Mouse (Mus musculus): ENCODE measurements around the gene Qsox2. TPM values are rescaled to one million over a fixed set of nuclear protein-coding genes. Genes with fewer than 3 reads are reported as not detected.

Gene Qsox2
- polyA plus RNA-seq, 1 experiment from 2014 or later = 15.6 TPM

DNA sequence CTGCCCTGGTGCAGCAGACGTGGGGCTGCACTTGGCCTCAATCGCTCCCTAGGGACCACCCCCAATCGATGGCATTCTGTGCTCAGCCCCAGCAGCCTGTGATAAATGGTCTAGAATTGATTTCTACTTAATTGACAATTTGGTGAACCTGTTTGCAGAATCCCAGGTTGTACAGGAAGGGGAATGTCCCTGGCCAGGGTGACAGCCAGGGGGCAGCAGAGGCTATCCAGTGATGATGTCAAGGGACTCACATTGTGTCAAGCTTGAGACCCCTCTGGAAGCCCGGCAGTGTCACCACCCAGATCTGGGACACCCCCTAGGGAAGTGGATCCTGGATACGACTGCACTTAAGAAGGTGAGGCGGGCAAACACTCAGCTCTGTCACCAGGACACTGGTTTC is 54.7 kb downstream of the Qsox2 start:
- 22% methylated on average over 6 of the region's 6 CpGs for WGBS
- no peak for ATAC-seq (replicated peaks)
- H3K27ac ChIP-seq (replicated peaks) = no peak overlapping the region

DNA sequence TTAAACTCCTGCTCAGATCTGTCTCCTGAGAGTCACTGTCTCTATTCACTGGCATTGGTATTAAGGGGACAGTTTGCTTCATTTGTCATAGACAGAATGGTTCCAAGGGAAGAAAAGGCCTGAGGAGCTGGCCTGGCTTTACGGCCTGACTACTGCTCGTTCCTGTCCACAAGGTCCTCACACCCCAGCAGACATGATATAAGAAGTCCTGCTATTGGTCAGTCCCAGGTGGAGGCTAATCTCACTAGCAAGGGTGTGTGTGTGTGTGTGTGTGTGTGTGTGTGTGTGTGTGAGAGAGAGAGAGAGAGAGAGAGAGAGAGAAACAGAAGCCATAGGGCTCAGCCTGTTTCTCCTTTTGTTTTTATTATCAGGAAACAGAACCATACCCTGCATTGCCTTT is 60.1 kb downstream of the Qsox2 start:
- Histone ChIP-seq H3K4me1 (no peaks in the 10 kb centered on the region), H3K36me3 (no peaks in the 10 kb centered on the region), H3K9ac (replicated peaks) (no peak overlapping the region), H3K27me3 (no peaks in the 10 kb centered on the region), H3K9me3 (no peaks in the 10 kb centered on the region), H3K4me3 (no peak overlapping the region), H3K4me2 (replicated peaks) (no peak overlapping the region), H3K27ac (replicated peaks) (no peak overlapping the region)
- 56% methylated on average over 2 of the region's 2 CpGs for WGBS
- ATAC-seq (replicated peaks) = no peak

More for the DNA sequence above, 54.7 kb downstream of the Qsox2 start:
- H3K4me1 ChIP-seq = no peaks in the 10 kb centered on the region
- H3K4me3 ChIP-seq = no peak overlapping the region
- H3K4me2 ChIP-seq (replicated peaks) = no peak overlapping the region
- H3K36me3 ChIP-seq = no peaks in the 10 kb centered on the region
- no peak overlapping the region for H3K9ac ChIP-seq (replicated peaks)
- no peaks in the 10 kb centered on the region for H3K9me3 ChIP-seq
- no peaks in the 10 kb centered on the region for H3K27me3 ChIP-seq

DNA sequence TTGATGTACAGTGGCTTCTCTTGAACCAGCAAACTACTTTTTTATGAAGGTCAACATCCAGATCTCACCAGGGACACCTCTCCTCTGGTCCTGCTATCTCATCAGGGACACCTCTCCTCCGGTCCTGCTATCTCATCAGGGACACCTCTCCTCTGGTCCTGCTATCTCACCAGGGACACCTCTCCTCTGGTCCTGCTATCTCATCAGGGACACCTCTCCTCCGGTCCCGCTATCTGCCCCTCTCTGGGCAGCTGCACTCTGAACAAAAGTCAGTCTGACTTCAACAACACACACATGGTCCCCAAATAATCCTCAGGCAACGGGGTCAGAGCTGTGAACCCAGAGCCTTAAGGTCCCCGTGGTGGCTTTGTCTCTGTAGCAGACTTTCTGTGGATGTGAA is 60.6 kb downstream of the Qsox2 start:
- WGBS = 59% methylated on average over 5 of the region's 5 CpGs
- Histone ChIP-seq H3K9me3 (no peaks in the 10 kb centered on the region), H3K36me3 (no peaks in the 10 kb centered on the region), H3K4me2 (replicated peaks) (no peak overlapping the region), H3K27me3 (no peaks in the 10 kb centered on the region), H3K9ac (replicated peaks) (no peak overlapping the region), H3K4me3 (no peak overlapping the region), H3K4me1 (no peaks in the 10 kb centered on the region), H3K27ac (replicated peaks) (no peak overlapping the region)
- ATAC-seq (replicated peaks) = no peak

DNA sequence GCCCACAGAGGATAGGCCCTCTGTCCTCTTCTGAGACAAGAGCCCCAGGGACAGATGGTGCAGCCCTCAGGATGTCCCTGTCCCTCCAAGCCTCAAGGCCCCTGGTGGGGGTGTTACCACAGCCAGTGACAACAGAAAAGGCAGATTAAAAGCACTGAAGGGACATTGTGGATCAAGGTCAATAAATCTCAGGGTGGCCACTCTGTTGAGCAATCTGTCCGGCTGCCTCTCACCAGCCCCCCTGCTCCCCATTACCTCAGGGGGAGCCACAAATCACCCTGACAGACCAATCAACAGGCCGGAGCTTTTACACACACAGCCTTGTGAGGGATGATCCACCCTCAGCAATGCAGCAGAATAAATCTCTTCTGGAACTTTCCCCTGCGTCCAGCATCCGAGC is 62.1 kb downstream of the Qsox2 start:
- Histone ChIP-seq H3K4me1 (no peaks in the 10 kb centered on the region), H3K27ac (replicated peaks) (no peak overlapping the region), H3K9ac (replicated peaks) (no peak overlapping the region), H3K4me2 (replicated peaks) (no peak overlapping the region), H3K27me3 (no peaks in the 10 kb centered on the region), H3K9me3 (no peaks in the 10 kb centered on the region), H3K4me3 (no peak overlapping the region), H3K36me3 (no peaks in the 10 kb centered on the region)
- ATAC-seq (replicated peaks) = no peak
- WGBS = 47% methylated on average over 4 of the region's 4 CpGs

DNA sequence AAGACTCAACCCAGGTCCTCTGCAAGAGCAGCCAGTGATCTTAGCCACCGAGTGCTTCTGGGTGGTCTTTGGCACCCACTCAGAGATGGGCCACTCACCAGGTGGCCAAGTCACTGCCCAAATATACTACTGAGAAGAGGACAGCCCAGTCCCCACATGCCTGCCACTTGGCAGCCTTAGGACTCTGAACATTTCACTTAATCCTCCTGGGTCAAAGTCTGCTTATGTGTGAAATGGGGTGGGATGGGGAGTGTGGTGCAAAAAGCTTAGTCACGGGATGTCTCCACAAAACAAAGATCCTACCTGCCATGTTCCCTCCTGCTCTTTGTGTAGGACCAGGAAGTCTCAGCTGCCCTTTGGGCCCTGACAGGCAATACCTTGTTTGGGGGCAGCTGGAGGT is 65.2 kb downstream of the Qsox2 start:
- WGBS = 88% methylated on average over 2 of the region's 2 CpGs
- H3K9me3 ChIP-seq = no peaks in the 10 kb centered on the region

DNA sequence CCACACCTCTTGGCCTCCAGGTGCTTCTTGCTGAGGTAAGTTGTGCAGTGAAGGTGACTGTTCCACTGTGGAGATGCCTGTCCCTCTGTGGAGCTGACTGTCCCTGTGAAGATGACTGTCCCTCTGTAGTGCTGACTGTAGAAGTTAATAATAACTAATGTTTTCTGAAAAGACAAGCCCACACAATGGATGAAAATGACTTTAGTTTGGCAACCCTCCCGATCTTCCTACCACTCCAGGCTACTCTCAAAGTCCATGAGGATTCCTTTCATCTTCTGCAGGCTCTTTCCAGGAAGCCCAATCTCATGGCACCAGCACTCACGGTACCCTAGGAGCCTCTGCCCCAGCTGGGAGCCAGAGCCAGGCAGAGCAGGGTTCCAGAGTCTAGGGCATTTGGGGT is 66.9 kb downstream of the Qsox2 start:
- no peak overlapping the region for H3K4me3 ChIP-seq
- 59% methylated on average over 2 of the region's 2 CpGs for WGBS
- H3K4me1 ChIP-seq = 0 out of 2 replicates have a peak, but pooled peaks cover 6% of the 10 kb centered on the region
- no peak overlapping the region for H3K4me2 ChIP-seq (replicated peaks)
- no peaks in the 10 kb centered on the region for H3K36me3 ChIP-seq
- ATAC-seq (replicated peaks) = no peak
- H3K9me3 ChIP-seq = no peaks in the 10 kb centered on the region
- no peak overlapping the region for H3K27ac ChIP-seq (replicated peaks)
- H3K9ac ChIP-seq (replicated peaks) = no peak overlapping the region
- H3K27me3 ChIP-seq = no peaks in the 10 kb centered on the region

More for the DNA sequence above, 65.2 kb downstream of the Qsox2 start:
- Histone ChIP-seq H3K4me1 (0 out of 2 replicates have a peak, but pooled peaks cover 6% of the 10 kb centered on the region), H3K4me3 (no peak overlapping the region), H3K27me3 (no peaks in the 10 kb centered on the region), H3K36me3 (no peaks in the 10 kb centered on the region), H3K9ac (replicated peaks) (no peak overlapping the region), H3K4me2 (replicated peaks) (no peak overlapping the region), H3K27ac (replicated peaks) (no peak overlapping the region)
- ATAC-seq (replicated peaks) = no peak

DNA sequence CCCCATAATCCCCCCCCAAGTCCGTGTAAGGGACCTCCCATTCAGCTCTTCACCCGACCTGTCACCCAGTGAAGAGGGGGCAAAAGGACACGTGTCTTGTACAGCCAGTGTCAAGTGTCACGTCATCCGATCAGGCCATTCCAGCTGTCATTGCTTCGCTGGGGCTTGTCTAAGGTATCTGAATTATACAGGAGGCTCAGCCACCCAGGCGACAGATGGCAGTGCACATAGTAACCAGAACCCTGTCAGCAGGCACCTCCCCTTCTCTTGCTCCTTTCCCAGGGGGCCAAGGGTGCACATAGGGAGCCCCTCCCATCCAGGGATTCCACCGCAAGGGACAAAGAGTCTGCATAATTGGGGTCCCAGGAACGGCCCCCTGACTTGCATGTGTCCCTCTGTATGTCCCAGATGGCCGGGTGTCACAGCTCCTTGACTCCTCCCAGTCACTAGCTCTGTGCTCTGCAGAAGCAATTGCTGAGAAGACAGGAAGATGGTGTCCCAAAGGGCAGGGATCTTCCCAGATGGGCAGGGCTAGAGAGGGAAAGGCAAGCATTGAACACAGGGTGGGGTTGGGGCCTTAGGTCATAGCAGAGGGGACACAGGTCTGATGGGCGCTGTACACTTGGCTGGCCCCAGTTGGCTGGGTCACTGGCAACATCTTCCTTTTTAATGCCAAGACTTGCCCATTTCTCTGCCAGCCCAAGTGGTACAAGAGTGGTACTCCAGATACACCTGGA is 68.3 kb downstream of the Qsox2 start:
- no peaks in the 10 kb centered on the region for H3K36me3 ChIP-seq
- ATAC-seq (replicated peaks) = no peak
- no peak overlapping the region for H3K4me3 ChIP-seq
- no peak overlapping the region for H3K9ac ChIP-seq (replicated peaks)
- no peak overlapping the region for H3K4me2 ChIP-seq (replicated peaks)
- H3K9me3 ChIP-seq = no peaks in the 10 kb centered on the region
- H3K4me1 ChIP-seq = 0 out of 2 replicates have a peak, but pooled peaks cover 6% of the 10 kb centered on the region
- H3K27me3 ChIP-seq = no peaks in the 10 kb centered on the region
- WGBS = 36% methylated on average over 11 of the region's 11 CpGs
- no peak overlapping the region for H3K27ac ChIP-seq (replicated peaks)

DNA sequence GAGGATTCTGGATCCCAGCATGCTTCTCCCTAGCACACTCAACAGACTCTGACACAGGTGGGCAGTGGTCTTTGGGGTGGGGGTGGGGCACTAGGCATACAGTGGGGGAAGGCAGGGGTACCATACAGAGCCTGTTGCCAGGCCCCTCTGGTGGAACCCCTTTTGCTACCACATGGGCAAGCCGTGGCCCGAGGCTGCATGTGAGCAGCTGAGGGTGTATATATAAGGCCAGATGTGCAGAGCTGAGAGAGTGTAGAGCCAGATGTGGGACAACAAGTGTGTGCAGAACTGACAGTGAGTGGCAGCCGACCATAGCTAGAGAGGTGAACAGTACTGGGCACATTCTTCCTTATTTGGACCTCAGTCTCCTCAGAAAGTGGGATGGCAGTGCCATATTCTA is 70.4 kb downstream of the Qsox2 start:
- Histone ChIP-seq H3K4me3 (no peak overlapping the region), H3K4me2 (replicated peaks) (no peak overlapping the region), H3K9ac (replicated peaks) (no peak overlapping the region), H3K4me1 (0 out of 2 replicates have a peak, but pooled peaks cover 6% of the 10 kb centered on the region), H3K27me3 (no peaks in the 10 kb centered on the region), H3K36me3 (no peaks in the 10 kb centered on the region), H3K27ac (replicated peaks) (no peak overlapping the region), H3K9me3 (no peaks in the 10 kb centered on the region)
- 78% methylated on average over 3 of the region's 3 CpGs for WGBS
- ATAC-seq (replicated peaks) = no peak

Other genes starting within 250 kb of the Qsox2 start
- 113 and 119 TPM in 2 replicates for gene Ubac1, start 215.8 kb downstream of the Qsox2 start, polyA plus RNA-seq (2015; fragmentation: Nextera tagmentation; extraction: Ambion mirVana)
- gene Nacc2, start 114.3 kb downstream of the Qsox2 start, polyA plus RNA-seq (2015; fragmentation: Nextera tagmentation; extraction: Ambion mirVana) = 12.4 and 13.5 TPM in 2 replicates
- 0.10 TPM in 1 of 2 replicates, not detected in the other for gene Lhx3, start 29.2 kb downstream of the Qsox2 start, polyA plus RNA-seq (2015; fragmentation: Nextera tagmentation; extraction: Ambion mirVana)
- gene Ccdc187, start 57.0 kb upstream of the Qsox2 start, polyA plus RNA-seq (2015; fragmentation: Nextera tagmentation; extraction: Ambion mirVana) = 0.18 and 0.24 TPM in 2 replicates
- 144 and 151 TPM in 2 replicates for gene Gpsm1, start 78.0 kb upstream of the Qsox2 start, polyA plus RNA-seq (2015; fragmentation: Nextera tagmentation; extraction: Ambion mirVana)
- gene Dnlz, start 114.6 kb upstream of the Qsox2 start, polyA plus RNA-seq (2015; fragmentation: Nextera tagmentation; extraction: Ambion mirVana) = 33.0 and 33.5 TPM in 2 replicates
- gene Card9, start 123.4 kb upstream of the Qsox2 start, polyA plus RNA-seq (2015; fragmentation: Nextera tagmentation; extraction: Ambion mirVana) = 1.4 and 1.5 TPM in 2 replicates
- 31.4 and 31.6 TPM in 2 replicates for gene Snapc4, start 143.1 kb upstream of the Qsox2 start, polyA plus RNA-seq (2015; fragmentation: Nextera tagmentation; extraction: Ambion mirVana)
- 191 and 194 TPM in 2 replicates for gene Entr1, start 151.8 kb upstream of the Qsox2 start, polyA plus RNA-seq (2015; fragmentation: Nextera tagmentation; extraction: Ambion mirVana)
- 90.2 and 98.3 TPM in 2 replicates for gene Pmpca, start 151.8 kb upstream of the Qsox2 start, polyA plus RNA-seq (2015; fragmentation: Nextera tagmentation; extraction: Ambion mirVana)
- 20.6 and 22.4 TPM in 2 replicates for gene Inpp5e, start 171.7 kb upstream of the Qsox2 start, polyA plus RNA-seq (2015; fragmentation: Nextera tagmentation; extraction: Ambion mirVana)
- gene Sec16a, start 207.7 kb upstream of the Qsox2 start, polyA plus RNA-seq (2015; fragmentation: Nextera tagmentation; extraction: Ambion mirVana) = 18.3 and 19.8 TPM in 2 replicates

Measured in forebrain, embryonic 15.5 days (tissue).